Mouse (Mus musculus): Measurements from ENCODE around the gene Zfp13. TPM values are rescaled to one million over a fixed set of nuclear protein-coding genes. Genes with fewer than 3 reads are reported as not detected.
"Not testable (repeated sequence)": the region's sequence is repeated elsewhere in the genome, so short reads cannot be mapped to it uniquely, and the experiment has no call there.

The Zfp13 gene
- total and polyA plus RNA-seq, 3 experiments, result 0.08 to 0.38 TPM; not detected in 1

DNA sequence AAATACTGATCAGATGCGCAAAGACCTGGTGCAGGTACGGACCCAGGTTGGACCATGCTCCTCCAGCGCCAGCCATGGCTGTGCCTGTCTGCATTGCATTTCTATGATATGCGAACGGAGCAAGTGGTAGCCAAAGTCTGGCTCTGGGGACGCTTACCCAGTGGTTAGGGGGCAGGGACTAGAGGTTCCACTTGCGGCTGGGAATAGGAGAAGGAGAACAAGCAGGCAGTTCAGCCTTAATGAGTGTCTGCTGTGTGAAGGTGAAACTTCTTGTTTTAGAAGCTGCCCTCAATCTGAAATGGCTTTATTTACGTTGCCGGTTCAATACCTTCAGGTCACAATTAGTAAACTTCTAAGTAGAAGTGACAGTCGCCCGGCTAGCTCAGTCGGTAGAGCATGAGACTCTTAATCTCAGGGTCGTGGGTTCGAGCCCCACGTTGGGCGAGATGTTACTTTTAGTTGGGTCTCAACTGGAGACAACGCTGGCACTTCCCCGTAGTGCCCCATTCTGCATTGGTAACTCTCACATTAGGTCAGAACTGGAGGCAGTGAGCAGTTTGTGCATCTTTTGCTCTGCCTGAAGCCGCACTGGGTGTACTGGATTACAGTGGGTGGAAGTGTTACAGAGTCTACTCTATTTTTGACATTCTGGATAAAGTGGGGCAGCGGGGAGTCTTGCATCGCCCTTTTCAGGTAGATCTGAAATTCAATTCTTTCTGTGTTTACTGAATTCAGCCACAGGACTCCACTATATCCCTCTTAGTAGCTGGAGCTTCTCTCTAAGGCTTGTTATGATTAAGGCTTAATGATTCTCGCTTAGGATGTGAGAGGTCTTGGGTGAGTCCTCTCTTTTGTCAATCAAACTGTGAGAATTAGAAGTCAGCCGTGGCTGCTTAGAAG is 65.4 kb downstream of the Zfp13 start:
- not testable (repeated sequence) for H3K79me2 ChIP-seq (ENCODE audit: control insufficient read depth, insufficient read depth, low read length, poor library complexity); H3K4me1 ChIP-seq (ENCODE audit: control insufficient read depth in 1 of 2, insufficient read depth in 2 of 2, low read length in 2 of 2); H3K27ac ChIP-seq (ENCODE audit: control insufficient read depth, low read depth, low read length); H3K9me3 ChIP-seq (replicated peaks; ENCODE audit: insufficient read depth, low read length); H3K9ac ChIP-seq (ENCODE audit: control insufficient read depth, low read depth, low read length, poor library complexity, severe bottlenecking); H3K27me3 ChIP-seq (ENCODE audit: control insufficient read depth in 1 of 2, insufficient read depth in 2 of 2, low read length in 2 of 2); H3K36me3 ChIP-seq (ENCODE audit: control insufficient read depth in 1 of 2, insufficient read depth in 2 of 2, low read length in 2 of 2)
- peak; percentile 80 for TF ChIP-seq TBP (IDR thresholded peaks at IDR 0.05; ENCODE audit: low read depth, low read length)
- peak overlapping the region; percentile 2 to 54 for H3K4me3 ChIP-seq (ENCODE audit: control insufficient read depth in 1 of 2, insufficient read depth in 1 of 2, low read depth in 2 of 2, low read length in 2 of 2)
- DNase-seq (ENCODE audit: low read depth, low spot score), result peak; percentile 79

DNA sequence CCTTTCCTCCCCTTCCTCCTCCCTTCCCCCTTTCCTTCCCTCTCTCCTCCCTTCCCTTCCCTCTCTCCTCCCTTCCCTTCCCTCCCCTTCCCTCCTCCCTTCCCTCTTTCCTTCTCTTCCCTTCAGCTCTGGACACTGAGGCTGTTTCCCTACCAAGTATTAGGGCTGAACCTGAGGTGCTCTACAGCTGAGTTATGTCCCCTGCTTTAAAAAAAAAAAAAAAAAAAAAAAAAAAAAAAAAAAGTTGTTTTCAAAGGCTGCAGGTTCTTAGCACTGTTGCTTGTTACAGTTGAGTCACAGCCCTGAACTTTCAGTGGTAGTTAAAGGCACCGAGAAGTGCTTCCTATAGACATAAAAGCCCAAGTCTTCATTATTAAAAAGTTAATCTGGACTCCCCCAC is 67.9 kb downstream of the Zfp13 start:
- H3K9ac ChIP-seq (ENCODE audit: control insufficient read depth, low read depth, low read length, poor library complexity, severe bottlenecking); H3K27ac ChIP-seq (ENCODE audit: control insufficient read depth, low read depth, low read length); DNase-seq (ENCODE audit: low read depth, low spot score); H3K27me3 ChIP-seq (ENCODE audit: control insufficient read depth in 1 of 2, insufficient read depth in 2 of 2, low read length in 2 of 2); H3K36me3 ChIP-seq (ENCODE audit: control insufficient read depth in 1 of 2, insufficient read depth in 2 of 2, low read length in 2 of 2); H3K79me2 ChIP-seq (ENCODE audit: control insufficient read depth, insufficient read depth, low read length, poor library complexity); H3K4me1 ChIP-seq (ENCODE audit: control insufficient read depth in 1 of 2, insufficient read depth in 2 of 2, low read length in 2 of 2); H3K9me3 ChIP-seq (replicated peaks; ENCODE audit: insufficient read depth, low read length); H3K4me3 ChIP-seq (ENCODE audit: control insufficient read depth in 1 of 2, insufficient read depth in 1 of 2, low read depth in 2 of 2, low read length in 2 of 2): not testable (repeated sequence)
- peak; percentile 74 for TF ChIP-seq ZNF384 (IDR thresholded peaks at IDR 0.05; ENCODE audit: low read depth, low read length)

Other genes starting within 250 kb of the Zfp13 start
- not detected in 2 replicates for gene Vmn2r116, start 214.9 kb downstream of the Zfp13 start, total RNA-seq (2012; rRNA removed)
- not detected for gene Vmn2r116, start 214.9 kb downstream of the Zfp13 start, polyA plus RNA-seq (2012; ENCODE audit: insufficient read depth in 1 of 2, insufficient read length in 2 of 2, low read depth in 1 of 2, low replicate concordance in 2 of 2, missing spikeins in 1 of 2)
- gene Vmn2r117, start 119.8 kb downstream of the Zfp13 start, total RNA-seq (2012; rRNA removed), result not detected in 2 replicates
- gene Vmn2r117, start 119.8 kb downstream of the Zfp13 start, polyA plus RNA-seq (2012; ENCODE audit: insufficient read depth in 1 of 2, insufficient read length in 2 of 2, low read depth in 1 of 2, low replicate concordance in 2 of 2, missing spikeins in 1 of 2), result not detected
- gene Zfp213, start 35.2 kb downstream of the Zfp13 start, total RNA-seq (2012; rRNA removed), result 3.4 and 3.8 TPM in 2 replicates
- 1 to 10 TPM in 1 of 2 experiments, not detected in 1; 3.0 TPM for gene Zfp213, start 35.2 kb downstream of the Zfp13 start, polyA plus RNA-seq (2012; ENCODE audit: insufficient read depth in 1 of 2, insufficient read length in 2 of 2, low read depth in 1 of 2, low replicate concordance in 2 of 2, missing spikeins in 1 of 2)
- gene Zscan10, start 1.4 kb upstream of the Zfp13 start, total RNA-seq (2012; rRNA removed), result not detected in 2 replicates
- gene Zscan10, start 1.4 kb upstream of the Zfp13 start, polyA plus RNA-seq (2012; ENCODE audit: insufficient read depth in 1 of 2, insufficient read length in 2 of 2, low read depth in 1 of 2, low replicate concordance in 2 of 2, missing spikeins in 1 of 2), result under 1 TPM in 1 of 2 experiments, not detected in 1; 0.08 TPM
- 0.03 TPM in 1 of 2 replicates, not detected in the other for gene Mmp25, start 45.8 kb upstream of the Zfp13 start, total RNA-seq (2012; rRNA removed)
- under 1 TPM in 1 of 2 experiments, not detected in 1; 0.01 TPM for gene Mmp25, start 45.8 kb upstream of the Zfp13 start, polyA plus RNA-seq (2012; ENCODE audit: insufficient read depth in 1 of 2, insufficient read length in 2 of 2, low read depth in 1 of 2, low replicate concordance in 2 of 2, missing spikeins in 1 of 2)
- gene Bicdl2, start 61.0 kb upstream of the Zfp13 start, total RNA-seq (2012; rRNA removed), result 0.08 TPM in 1 of 2 replicates, not detected in the other
- gene Bicdl2, start 61.0 kb upstream of the Zfp13 start, polyA plus RNA-seq (2012; ENCODE audit: insufficient read depth in 1 of 2, insufficient read length in 2 of 2, low read depth in 1 of 2, low replicate concordance in 2 of 2, missing spikeins in 1 of 2), result under 1 TPM in 1 of 2 experiments, not detected in 1; 0.17 TPM
- 11.0 and 15.6 TPM in 2 replicates for gene Hcfc1r1, start 74.1 kb upstream of the Zfp13 start, total RNA-seq (2012; rRNA removed)
- gene Hcfc1r1, start 74.1 kb upstream of the Zfp13 start, polyA plus RNA-seq (2012; ENCODE audit: insufficient read depth in 1 of 2, insufficient read length in 2 of 2, low read depth in 1 of 2, low replicate concordance in 2 of 2, missing spikeins in 1 of 2), result 10 to 100 TPM in 1 of 2 experiments, not detected in 1; 81.6 TPM
- gene Thoc6, start 74.4 kb upstream of the Zfp13 start, total RNA-seq (2012; rRNA removed), result 26.4 and 36.9 TPM in 2 replicates
- gene Thoc6, start 74.4 kb upstream of the Zfp13 start, polyA plus RNA-seq (2012; ENCODE audit: insufficient read depth in 1 of 2, insufficient read length in 2 of 2, low read depth in 1 of 2, low replicate concordance in 2 of 2, missing spikeins in 1 of 2), result 10 to 100 TPM in 1 of 2 experiments, not detected in 1; 62.9 TPM
- 15.4 and 18.8 TPM in 2 replicates for gene Tnfrsf12a, start 78.0 kb upstream of the Zfp13 start, total RNA-seq (2012; rRNA removed)
- 10 to 100 TPM in 1 of 2 experiments, not detected in 1; 14.7 TPM for gene Tnfrsf12a, start 78.0 kb upstream of the Zfp13 start, polyA plus RNA-seq (2012; ENCODE audit: insufficient read depth in 1 of 2, insufficient read length in 2 of 2, low read depth in 1 of 2, low replicate concordance in 2 of 2, missing spikeins in 1 of 2)
- not detected in 2 replicates for gene Cldn6, start 79.8 kb upstream of the Zfp13 start, total RNA-seq (2012; rRNA removed)
- gene Cldn6, start 79.8 kb upstream of the Zfp13 start, polyA plus RNA-seq (2012; ENCODE audit: insufficient read depth in 1 of 2, insufficient read length in 2 of 2, low read depth in 1 of 2, low replicate concordance in 2 of 2, missing spikeins in 1 of 2), result not detected
- gene Cldn9, start 84.5 kb upstream of the Zfp13 start, total RNA-seq (2012; rRNA removed), result 0.19 and 0.26 TPM in 2 replicates
- under 1 TPM in 1 of 2 experiments, not detected in 1; 0.18 TPM for gene Cldn9, start 84.5 kb upstream of the Zfp13 start, polyA plus RNA-seq (2012; ENCODE audit: insufficient read depth in 1 of 2, insufficient read length in 2 of 2, low read depth in 1 of 2, low replicate concordance in 2 of 2, missing spikeins in 1 of 2)
- not detected in 2 replicates for gene 1520401A03Rik, start 123.3 kb upstream of the Zfp13 start, total RNA-seq (2012; rRNA removed)
- gene 1520401A03Rik, start 123.3 kb upstream of the Zfp13 start, polyA plus RNA-seq (2012; ENCODE audit: insufficient read depth in 1 of 2, insufficient read length in 2 of 2, low read depth in 1 of 2, low replicate concordance in 2 of 2, missing spikeins in 1 of 2), result not detected
- gene Pkmyt1, start 126.8 kb upstream of the Zfp13 start, total RNA-seq (2012; rRNA removed), result 15.8 and 16.6 TPM in 2 replicates
- 10 to 100 TPM in 1 of 2 experiments, not detected in 1; 49.8 TPM for gene Pkmyt1, start 126.8 kb upstream of the Zfp13 start, polyA plus RNA-seq (2012; ENCODE audit: insufficient read depth in 1 of 2, insufficient read length in 2 of 2, low read depth in 1 of 2, low replicate concordance in 2 of 2, missing spikeins in 1 of 2)
- gene Paqr4, start 141.4 kb upstream of the Zfp13 start, total RNA-seq (2012; rRNA removed), result 5.2 and 6.5 TPM in 2 replicates
- gene Paqr4, start 141.4 kb upstream of the Zfp13 start, polyA plus RNA-seq (2012; ENCODE audit: insufficient read depth in 1 of 2, insufficient read length in 2 of 2, low read depth in 1 of 2, low replicate concordance in 2 of 2, missing spikeins in 1 of 2), result 10 to 100 TPM in 1 of 2 experiments, not detected in 1; 10.7 TPM
- 0.10 TPM in 1 of 2 replicates, not detected in the other for gene Kremen2, start 146.3 kb upstream of the Zfp13 start, total RNA-seq (2012; rRNA removed)
- gene Kremen2, start 146.3 kb upstream of the Zfp13 start, polyA plus RNA-seq (2012; ENCODE audit: insufficient read depth in 1 of 2, insufficient read length in 2 of 2, low read depth in 1 of 2, low replicate concordance in 2 of 2, missing spikeins in 1 of 2), result under 1 TPM in 1 of 2 experiments, not detected in 1; 0.11 TPM
- 14.8 and 15.3 TPM in 2 replicates for gene Flywch1, start 172.1 kb upstream of the Zfp13 start, total RNA-seq (2012; rRNA removed)
- 10 to 100 TPM in 1 of 2 experiments, not detected in 1; 29.7 TPM for gene Flywch1, start 172.1 kb upstream of the Zfp13 start, polyA plus RNA-seq (2012; ENCODE audit: insufficient read depth in 1 of 2, insufficient read length in 2 of 2, low read depth in 1 of 2, low replicate concordance in 2 of 2, missing spikeins in 1 of 2)
- gene Flywch2, start 186.6 kb upstream of the Zfp13 start, total RNA-seq (2012; rRNA removed), result 0.62 and 0.69 TPM in 2 replicates
- 1 to 10 TPM in 1 of 2 experiments, not detected in 1; 6.2 TPM for gene Flywch2, start 186.6 kb upstream of the Zfp13 start, polyA plus RNA-seq (2012; ENCODE audit: insufficient read depth in 1 of 2, insufficient read length in 2 of 2, low read depth in 1 of 2, low replicate concordance in 2 of 2, missing spikeins in 1 of 2)
- gene Srrm2, start 191.0 kb upstream of the Zfp13 start, total RNA-seq (2012; rRNA removed), result 56.2 and 68.9 TPM in 2 replicates
- gene Srrm2, start 191.0 kb upstream of the Zfp13 start, polyA plus RNA-seq (2012; ENCODE audit: insufficient read depth in 1 of 2, insufficient read length in 2 of 2, low read depth in 1 of 2, low replicate concordance in 2 of 2, missing spikeins in 1 of 2), result 100 to 1,000 TPM; 505 to 988 TPM
- gene Elob, start 229.6 kb upstream of the Zfp13 start, total RNA-seq (2012; rRNA removed), result 453 and 486 TPM in 2 replicates
- 100 to 1,000 TPM in 1 of 2 experiments, not detected in 1; 609 TPM for gene Elob, start 229.6 kb upstream of the Zfp13 start, polyA plus RNA-seq (2012; ENCODE audit: insufficient read depth in 1 of 2, insufficient read length in 2 of 2, low read depth in 1 of 2, low replicate concordance in 2 of 2, missing spikeins in 1 of 2)
- 0.08 and 0.42 TPM in 2 replicates for gene Prss33, start 236.6 kb upstream of the Zfp13 start, total RNA-seq (2012; rRNA removed)
- 1 to 10 TPM in 1 of 2 experiments, not detected in 1; 1.0 TPM for gene Prss33, start 236.6 kb upstream of the Zfp13 start, polyA plus RNA-seq (2012; ENCODE audit: insufficient read depth in 1 of 2, insufficient read length in 2 of 2, low read depth in 1 of 2, low replicate concordance in 2 of 2, missing spikeins in 1 of 2)
- gene Prss32, start 244.4 kb upstream of the Zfp13 start, total RNA-seq (2012; rRNA removed), result not detected in 2 replicates
- under 1 TPM in 1 of 2 experiments, not detected in 1; 0.71 TPM for gene Prss32, start 244.4 kb upstream of the Zfp13 start, polyA plus RNA-seq (2012; ENCODE audit: insufficient read depth in 1 of 2, insufficient read length in 2 of 2, low read depth in 1 of 2, low replicate concordance in 2 of 2, missing spikeins in 1 of 2)
- 2.6 and 3.4 TPM in 2 replicates for gene Prss41, start 244.7 kb upstream of the Zfp13 start, total RNA-seq (2012; rRNA removed)
- gene Prss41, start 244.7 kb upstream of the Zfp13 start, polyA plus RNA-seq (2012; ENCODE audit: insufficient read depth in 1 of 2, insufficient read length in 2 of 2, low read depth in 1 of 2, low replicate concordance in 2 of 2, missing spikeins in 1 of 2), result 10 to 100 TPM in 1 of 2 experiments, not detected in 1; 12.8 TPM

All from MEL (cell line).